Mouse (Mus musculus) layer of hippocampus, adult 9-10 months (tissue): ENCODE measurements around the gene Cpz.

Experiments used
- DNase-seq: peaks from one replicate; pipeline ENCODE4 v3.0.0; 2022; ENCODE audit warnings: low spot score

Cpz gene

DNA sequence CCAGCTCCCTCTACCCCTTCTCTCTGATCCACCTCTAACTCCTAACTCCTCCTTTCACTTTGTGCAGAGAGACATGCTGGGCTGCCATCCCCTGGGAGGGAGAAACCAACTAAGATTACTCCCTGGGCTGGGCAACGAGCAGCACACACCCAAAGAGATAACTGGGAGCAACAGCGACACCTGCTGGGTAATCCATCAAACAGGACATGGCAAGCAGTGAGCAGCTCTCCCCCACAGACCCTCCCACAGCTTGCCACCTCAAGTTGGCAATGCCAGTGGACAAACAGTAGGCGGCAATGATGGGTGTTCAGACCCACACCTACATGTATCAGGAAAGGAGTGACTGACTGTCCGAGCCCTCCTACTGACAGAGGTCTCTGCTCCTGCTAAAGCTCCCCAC, 4.9 kb upstream of the Cpz start:
- DNase-seq: no peak

DNA sequence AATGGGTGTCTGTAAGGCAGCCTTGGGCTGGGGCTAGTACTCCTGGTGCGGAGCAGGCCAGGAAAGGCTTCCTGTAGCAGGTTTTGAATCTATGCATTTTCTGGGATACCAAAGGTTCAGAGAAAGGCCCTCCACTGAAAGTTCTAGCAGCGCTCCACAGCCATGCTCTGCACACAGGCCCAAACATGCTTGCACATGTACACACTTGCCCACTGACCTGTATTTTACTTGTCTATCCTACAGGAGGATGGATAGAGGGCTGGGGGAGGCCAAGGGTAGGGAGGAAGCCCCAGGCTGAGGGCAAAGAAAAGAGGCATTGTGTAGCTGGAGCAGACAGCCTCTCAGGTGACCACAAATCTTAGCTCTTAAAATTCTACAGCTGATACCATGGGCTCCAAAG, 1.1 kb downstream of the Cpz start:
- no peak for DNase-seq

DNA sequence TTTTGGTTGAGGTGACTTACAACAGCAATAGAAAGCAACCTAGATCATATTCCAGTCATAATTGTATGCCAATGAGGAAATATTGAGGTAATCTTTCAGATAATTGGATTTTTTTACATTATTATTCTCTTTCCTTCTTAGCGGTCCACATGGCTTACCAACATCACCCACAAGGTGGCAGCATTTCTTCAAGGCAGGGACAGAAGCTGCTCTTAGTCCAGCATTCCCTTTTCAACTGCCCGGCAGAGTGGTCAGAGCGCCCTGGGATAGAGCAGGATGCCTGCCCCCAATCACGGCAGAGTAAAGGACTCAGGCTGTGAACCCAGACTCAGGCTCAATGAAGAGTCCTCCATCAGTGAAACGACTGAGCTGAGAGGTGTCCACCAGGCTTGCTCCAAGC, 1.8 kb downstream of the Cpz start:
- DNase-seq: peak; percentile 24

DNA sequence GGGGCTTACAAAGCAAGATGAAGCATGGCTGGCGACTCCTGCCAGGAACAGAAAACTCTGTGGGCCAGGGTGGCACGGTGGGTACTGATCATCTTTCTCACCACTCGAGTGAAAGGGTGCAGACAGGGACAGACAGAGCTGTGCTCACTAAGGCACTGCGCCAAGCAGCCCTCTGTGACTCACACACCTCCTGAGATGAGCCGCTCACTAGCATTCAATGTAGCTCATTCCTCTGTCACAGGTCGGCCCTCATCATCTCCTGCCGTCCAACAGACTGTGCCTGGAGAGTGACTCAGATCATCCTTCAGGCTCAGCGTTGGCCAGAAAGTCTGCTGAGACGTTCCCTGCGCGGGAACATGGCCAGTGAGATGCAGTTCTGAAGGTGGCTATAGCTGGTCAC, 8.7 kb downstream of the Cpz start:
- no peak for DNase-seq

DNA sequence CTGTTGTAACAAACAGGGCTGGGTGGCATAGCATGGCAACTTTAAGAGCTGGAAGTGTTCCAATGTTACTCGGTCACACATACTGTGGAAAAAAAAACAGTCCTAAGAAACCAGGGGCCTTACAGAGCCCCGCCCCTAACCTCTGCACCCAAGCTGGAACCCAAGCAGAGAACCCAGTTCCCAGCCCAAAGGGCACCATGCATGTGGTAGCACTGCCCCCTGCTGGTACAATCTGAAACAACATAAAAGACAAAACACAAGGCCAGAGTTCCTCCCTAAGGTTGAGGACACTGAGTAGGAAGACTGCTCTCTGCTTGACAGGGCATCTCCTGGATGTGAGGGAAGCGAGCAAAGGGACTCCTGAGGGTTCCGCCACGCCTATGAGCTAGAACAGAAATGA, 14.9 kb downstream of the Cpz start:
- peak; percentile 50 for DNase-seq

DNA sequence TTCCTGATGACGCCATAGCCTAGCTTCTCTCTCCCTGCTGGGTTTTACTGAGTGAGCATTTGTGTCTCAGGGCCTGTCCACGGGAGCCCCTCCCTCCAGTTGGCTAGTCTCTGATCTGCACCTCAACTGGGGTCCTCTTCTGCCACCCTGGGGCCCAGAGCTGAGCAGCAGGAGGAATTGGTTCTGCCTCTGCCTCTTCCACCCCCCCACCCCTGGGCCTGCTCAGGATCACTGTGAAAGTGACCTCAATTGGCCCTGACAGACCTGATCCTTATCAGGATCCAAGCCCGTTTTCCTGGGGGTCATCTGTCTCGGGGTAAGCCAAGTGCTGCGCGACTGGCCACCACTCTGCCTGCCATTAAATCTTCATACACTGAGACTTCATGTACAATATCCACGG, 20.5 kb downstream of the Cpz start:
- DNase-seq: no peak

DNA sequence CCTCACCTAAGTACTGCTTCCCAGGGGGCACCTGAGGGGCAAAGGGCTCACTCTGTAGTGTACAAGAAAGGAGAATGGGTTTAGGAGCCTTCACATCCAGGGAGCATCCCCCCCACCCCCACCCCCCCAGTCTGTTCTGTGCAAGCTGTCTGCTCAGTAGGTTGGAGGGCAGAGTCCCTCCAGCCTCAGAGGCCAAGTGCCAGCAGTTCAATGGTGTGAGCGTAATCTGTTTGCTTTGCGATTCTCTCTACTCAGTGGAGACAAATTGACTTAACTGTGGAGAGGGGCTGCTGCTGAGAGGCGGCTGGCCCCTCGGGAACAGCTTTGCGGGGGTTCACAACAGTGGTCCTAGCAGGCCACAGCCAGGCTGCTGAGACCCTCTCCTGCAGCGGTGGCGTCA, 28.2 kb downstream of the Cpz start:
- DNase-seq: no peak

DNA sequence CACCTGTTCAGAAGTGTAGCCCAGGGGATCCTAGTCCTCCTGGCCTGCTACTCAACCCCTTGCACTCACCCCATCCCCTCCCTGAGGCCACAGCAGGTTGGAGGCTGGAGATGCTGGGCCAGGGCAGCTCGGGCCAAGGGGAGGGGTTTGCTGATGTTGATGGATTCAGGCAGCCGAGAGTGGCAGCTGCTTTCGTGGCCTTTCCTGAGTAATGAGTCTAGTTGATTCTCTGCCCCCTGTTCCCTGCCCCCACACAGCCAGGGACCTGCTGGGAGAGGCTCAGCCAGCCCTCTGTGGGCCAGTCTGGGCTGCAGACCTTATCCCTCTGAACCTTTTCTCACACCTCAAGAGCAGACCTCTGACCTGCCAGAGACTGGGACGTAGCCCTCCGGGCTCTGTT, 29.5 kb downstream of the Cpz start:
- no peak for DNase-seq

DNA sequence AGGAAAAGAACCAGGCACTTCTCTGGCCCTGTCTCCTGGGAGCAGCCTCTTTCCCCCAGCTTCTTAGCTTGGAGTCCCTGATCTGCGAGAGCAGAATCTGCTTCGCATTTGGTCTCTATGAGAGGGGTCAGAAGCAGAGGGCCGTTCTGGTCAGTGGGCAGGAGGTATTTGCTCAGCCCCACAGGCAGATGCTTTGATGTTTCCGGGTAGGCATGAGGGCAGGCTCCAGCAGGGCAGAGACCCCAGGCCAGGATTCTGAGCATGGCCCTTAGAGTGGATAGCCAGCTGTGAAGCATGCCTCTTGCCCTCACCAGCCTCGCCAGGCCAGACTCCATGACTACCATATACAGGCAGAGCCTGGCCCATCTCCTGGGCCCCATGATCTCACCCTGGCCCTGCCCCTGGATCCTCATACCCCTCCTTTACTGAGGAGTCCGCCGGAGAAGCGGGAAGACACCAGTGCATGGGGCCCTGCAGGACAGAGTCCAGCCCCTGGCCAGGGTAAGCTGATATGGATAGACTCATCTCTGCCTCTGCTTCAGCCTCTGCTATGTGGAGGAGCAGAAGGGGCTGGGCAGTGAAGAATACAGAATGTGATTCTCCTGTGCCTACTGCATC, 30.6 kb downstream of the Cpz start:
- DNase-seq: no peak

DNA sequence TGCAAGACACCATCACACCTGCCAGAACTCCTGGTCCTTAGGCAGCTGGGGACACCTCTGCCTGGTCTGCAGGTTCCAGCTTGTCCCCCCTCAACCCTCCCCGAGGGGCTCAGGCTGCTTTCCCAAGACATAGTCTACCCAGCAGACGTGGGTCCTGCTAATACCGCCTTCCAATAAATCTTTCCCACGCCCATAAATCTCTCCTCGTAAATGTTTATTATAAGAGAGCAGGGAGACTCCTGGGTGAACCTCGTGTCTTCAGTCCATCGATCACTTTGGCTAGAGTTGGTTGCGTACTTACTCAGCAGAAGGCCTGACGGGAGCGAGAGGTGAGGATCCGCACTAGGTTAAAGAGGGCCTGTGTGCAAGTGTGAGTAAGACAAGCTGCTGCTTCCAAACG, 31.7 kb downstream of the Cpz start:
- DNase-seq: no peak

DNA sequence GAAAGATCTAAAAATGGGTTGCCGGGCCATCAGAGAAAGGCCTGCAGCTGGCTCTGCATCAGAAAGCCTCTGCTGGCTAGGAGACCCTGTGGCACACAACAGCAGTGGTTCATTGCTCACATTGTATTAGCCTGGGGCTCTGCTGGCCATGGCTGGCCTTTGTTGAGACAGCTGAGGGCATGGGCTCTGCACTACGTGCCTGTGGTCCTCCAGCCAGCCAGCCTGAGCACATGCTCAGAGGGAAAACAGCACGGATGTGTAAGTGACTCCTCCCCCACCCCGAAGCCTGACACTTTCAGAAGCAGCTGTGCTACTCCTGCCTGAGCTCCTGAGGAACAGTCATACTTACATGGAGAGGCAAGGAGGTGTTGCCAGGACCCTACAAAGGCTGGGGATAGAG, 46.0 kb downstream of the Cpz start:
- no peak for DNase-seq

DNA sequence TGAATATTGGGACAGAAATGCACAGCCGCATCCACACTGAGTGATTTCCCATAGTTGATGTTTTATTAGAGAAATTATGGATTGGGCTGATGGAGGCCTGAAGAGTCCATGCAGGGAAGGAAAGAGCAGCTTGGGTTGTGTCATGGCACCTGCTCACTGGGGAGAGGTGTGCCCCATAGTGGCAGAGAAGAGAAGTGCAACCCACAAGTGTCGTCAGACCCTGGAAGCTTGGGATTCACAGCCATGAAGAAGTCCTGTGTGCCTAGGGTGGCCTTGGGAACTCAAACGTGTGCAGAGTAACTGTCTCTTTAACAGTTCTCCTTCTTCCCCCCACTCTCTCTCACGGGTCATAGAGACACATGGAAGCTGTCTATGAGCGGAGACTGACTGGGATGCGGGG, 50.3 kb downstream of the Cpz start:
- no peak for DNase-seq

DNA sequence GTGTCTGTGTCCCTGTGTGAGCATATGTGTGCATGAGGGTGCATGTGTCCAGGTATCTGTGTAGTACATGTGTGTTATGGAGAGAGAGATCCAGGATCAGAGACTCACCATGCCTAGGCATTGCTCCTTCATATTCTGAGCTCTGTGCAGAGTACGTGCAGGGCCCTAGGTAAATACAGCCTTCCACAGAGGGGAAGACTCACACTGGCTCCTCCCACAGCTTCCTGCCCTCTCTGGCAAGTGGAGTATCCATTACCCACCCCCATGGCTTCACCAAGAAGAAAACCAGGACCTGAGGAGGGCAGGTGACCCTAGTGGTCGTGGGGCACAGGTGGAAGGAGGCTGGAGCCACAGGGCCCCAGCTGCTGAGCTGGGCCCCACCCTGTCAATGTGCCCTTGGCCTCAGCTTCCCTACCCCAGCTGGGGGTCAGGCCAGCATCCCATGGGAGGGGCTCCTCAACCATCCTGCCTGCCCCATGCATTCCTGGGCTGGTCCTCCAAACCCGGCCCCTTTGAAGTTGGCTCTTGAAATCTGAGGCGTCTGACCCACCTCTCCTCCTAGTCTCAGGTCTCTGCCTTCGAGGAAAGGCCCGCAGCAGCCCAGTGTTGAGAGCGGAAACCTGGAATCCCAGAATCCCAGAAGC, 54.5 kb downstream of the Cpz start:
- DNase-seq: no peak

DNA sequence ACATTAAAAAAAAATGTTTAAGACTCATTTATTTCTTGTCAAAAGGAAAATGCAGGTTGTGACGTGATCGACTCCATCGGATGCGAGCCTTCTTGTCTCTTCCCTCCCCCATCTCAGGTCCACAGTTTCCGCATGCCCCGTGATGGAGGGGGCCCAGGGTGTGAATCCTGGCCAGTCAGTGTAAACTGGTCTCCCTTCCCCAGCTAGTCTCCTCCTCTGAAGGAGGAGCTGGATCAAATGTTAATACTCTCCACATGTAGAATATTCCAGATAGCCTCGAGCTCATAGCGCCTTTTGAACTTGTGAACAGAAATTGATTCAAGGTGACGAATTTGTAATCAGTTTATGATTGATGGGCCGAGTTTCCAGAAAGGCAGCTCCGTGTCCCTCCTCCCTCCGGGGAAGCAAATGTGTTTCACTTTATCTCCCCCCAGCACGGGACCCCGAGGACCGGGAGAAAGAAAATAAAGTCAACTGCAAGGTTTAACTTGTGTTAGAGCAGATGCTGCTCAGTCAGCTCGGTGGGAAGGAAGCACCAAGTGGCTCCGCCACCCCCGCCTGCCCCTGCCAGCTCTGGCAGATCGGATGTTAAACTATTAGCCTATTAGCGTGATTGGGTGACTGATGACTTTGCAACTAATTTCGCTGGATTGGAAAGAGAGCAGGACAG, 59.4 kb downstream of the Cpz start:
- no peak for DNase-seq

DNA sequence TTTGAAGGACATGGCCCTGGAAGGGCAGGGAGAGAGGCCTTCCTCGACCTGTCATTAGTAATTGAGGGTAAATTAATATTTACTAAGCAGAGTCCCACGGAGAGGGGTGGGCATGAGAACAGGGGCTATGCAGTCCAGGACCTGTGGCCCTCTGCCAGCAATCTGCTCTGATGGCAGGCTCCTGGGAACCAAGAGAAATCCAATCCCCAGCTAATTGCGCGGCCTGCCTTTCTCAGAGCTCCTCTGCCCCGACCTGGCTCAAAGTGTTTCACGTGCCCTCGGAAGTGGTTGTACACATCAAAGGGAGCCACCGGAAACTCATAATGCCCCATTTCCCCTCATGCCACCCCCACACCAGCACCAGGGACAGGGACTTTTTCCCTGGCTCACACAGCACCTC, 63.4 kb downstream of the Cpz start:
- no peak for DNase-seq

DNA sequence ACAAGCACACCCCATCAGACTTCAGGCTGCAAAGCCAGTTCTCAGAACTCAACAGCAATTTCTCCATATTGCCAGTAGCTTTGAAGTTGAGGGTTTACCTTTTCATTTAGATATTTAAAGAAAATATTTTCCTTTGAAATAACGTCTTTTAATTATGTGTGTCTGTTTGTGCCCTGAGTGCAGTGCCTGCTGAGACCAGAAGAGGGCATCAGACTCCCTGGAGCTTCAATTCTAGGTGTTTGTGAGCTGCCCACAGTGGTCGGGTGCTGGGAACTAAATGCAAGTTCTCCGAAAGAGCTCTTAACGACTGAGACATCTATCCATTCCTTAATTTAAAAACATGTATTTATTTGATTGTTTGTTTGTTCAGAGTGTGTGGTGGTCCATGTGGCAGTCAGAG, 65.7 kb downstream of the Cpz start:
- DNase-seq: no peak

DNA sequence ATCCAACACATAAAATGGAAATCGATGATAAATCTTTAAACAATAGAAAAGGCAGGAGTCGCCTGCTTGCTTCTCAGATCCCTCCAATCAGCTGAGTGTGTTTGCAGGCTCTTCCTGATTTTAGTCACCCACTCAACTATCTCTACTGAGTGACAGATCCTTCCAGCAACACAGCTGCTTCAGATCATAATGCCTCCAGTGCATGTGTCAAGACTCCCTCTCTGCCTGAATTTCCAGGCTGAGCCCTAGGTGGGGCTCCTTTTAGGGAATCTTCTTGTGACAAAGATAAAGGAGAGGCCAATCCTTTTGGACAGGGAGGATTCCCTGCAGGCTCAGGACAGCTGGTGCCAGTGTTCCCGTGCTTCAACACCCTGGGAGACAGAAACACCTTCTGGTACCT, 67.2 kb downstream of the Cpz start:
- no peak for DNase-seq

DNA sequence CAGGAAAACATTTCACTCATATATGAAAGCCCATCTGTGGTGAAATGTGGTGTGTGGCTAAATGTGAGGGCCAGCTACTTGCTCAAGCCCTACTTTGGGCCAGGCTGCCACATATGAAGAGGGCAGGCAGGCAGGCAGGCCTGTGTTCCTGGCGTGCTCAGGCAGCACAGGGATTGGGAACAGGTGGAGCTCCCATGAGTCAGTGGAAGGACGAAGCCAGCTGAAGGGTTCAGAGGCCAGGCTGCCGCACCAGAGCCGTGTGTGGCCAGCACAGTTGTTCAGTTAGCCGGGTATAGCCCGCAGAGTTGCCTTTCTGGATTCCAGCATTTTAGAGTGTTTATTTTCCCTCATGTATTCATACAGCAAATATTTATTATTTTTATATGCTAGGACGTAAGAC, 68.1 kb downstream of the Cpz start:
- no peak for DNase-seq

DNA sequence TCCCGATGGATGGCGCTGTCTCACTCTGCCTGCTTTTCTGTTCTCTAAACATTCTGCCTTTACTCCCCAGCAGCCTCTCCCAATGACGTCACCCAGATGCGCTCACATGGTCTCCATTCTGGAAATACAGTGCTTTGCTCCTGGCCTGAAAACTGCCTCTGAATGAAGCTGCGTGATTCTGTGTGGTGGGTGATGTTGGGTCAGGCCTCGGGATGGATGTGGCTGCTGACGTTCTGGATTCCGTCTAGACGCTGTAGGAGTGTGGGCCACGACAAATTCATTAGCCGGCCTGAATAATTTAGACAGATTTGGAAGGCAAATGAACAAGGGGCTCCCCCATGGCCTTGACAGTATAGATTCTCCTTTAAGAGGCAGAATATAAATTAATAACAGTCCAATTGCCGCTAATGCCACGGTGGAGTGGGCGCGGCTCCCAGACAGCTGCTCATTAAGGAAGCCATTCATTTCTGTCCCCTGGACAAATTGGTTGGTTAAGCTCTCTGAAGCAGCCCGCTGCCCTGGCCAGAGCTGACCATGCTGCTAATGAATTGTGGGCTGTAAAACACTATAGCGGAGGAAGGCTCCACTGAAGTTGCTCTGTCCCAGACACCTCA, 71.2 kb downstream of the Cpz start:
- no peak for DNase-seq
